Comparison of ENCODE assay signal across 8 mouse cellular contexts in the genomic region with DNA sequence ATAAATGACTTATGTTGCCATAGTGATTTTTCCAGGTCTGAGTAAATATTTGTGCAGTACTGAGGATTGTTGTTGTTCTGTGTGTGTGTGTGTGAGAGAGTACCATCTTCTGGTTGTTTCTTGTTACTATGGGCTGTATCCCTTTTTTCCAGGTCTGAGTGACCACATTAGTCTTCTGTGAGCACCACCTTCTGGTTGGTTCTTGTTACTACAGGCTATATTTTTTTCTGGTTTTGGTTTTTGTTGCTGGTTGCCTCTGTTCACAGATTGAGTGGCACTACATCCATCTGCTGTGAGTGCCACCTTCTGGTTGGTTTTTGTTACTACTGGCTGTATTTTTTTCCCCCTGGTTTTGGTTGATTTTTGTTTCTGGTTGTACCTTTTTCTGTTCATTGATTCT. TPM values are rescaled to one million over a fixed set of nuclear protein-coding genes. Genes with fewer than 3 reads are reported as not detected.
A peak's percentile ranks its signal among the peaks of the same experiment; 100 is the strongest.
DNase-seq lines count a peak whose midpoint lies in the region; TF ChIP-seq lines count a peak whose summit lies in the region.

No protein-coding gene starts in this region.

- H3K27me3 ChIP-seq in heart, embryonic 10.5 days (ENCODE audit: insufficient read depth, poor library complexity, severe bottlenecking): no peaks in the 10 kb centered on the region

- peak; percentile 61 for DNase-seq in heart, adult 8-10 months (ENCODE audit: low spot score)
- DNase-seq in heart, embryonic 10.5 days (ENCODE audit: low spot score): no peak
- DNase-seq in 416B (ENCODE audit: low read depth) (peak; percentile 85), R1 (ENCODE audit: low read depth, low spot score) (peak; percentile 93)
- DNase-seq in left cerebral cortex, postnatal 25 days (ENCODE audit: low spot score in 2 of 2): peak; percentile 30 to 71
- DNase-seq in thymus, postnatal 10 days (ENCODE audit: low spot score in 2 of 2): peak; percentile 12 to 46
- DNase-seq in ovary, postnatal 36 days (ENCODE audit: low spot score): no peak

- no peaks in the 10 kb centered on the region for H3K36me3 ChIP-seq in heart, embryonic 10.5 days

- no peak for TF ChIP-seq POLR2A in cortical plate, adult 2 months (IDR thresholded peaks at IDR 0.05; ENCODE audit: extremely low read depth, insufficient read depth, low read length)

- H3K27ac ChIP-seq in heart, embryonic 10.5 days: no peak overlapping the region
- H3K27ac ChIP-seq in cortical plate, adult 2 months (ENCODE audit: insufficient read depth, low read length): no peak overlapping the region

- intact Hi-C loops in left cerebral cortex, postnatal 25 days (cut with DNase I): loop anchor here (5.0 kb wide), 1 partner anchor 161 kb away; no protein-coding TSS in a partner anchor

- 0 out of 2 replicates have a peak, but pooled peaks cover 2% of the 10 kb centered on the region for H3K9me3 ChIP-seq in heart, embryonic 10.5 days

- TF ChIP-seq CTCF in cortical plate, adult 2 months (IDR thresholded peaks at IDR 0.05; ENCODE audit: extremely low read depth, insufficient read depth, low read length): peak; percentile 25; the same call in 1 of the 2 replicates

- H3K4me1 ChIP-seq in heart, embryonic 10.5 days: no peaks in the 10 kb centered on the region
- no peaks in the 10 kb centered on the region for H3K4me1 ChIP-seq in cortical plate, adult 2 months (ENCODE audit: control insufficient read depth, insufficient read depth, low read length)

- no peak overlapping the region for H3K4me3 ChIP-seq in heart, embryonic 10.5 days
- no peak overlapping the region for H3K4me3 ChIP-seq in cortical plate, adult 2 months (ENCODE audit: insufficient read depth, low read length)

RNA-seq across cellular contexts. Expression of a gene that starts 18.1 kb away (rescaled TPM):
- total RNA-seq in heart, adult 8-10 months (2022): 10 to 100 TPM; 47.0 to 60.1 (median 55.2) TPM
- 123 and 138 TPM in 2 replicates for polyA plus RNA-seq in heart, embryonic 10.5 days (2016; fragmentation: Nextera tagmentation; extraction: Ambion mirVana)
- polyA plus RNA-seq in cortical plate, adult 2 months (2012; rRNA removed): 24.7 and 26.6 TPM in 2 replicates
- 10 to 100 TPM; 37.9 to 38.9 TPM for total RNA-seq in left cerebral cortex, postnatal 25 days (2021)

RNA-seq across cellular contexts. Expression of a gene that starts 18.3 kb away (rescaled TPM):
- 10 to 100 TPM; 15.9 to 22.3 (median 20.9) TPM for total RNA-seq in heart, adult 8-10 months (2022)
- 13.4 and 23.1 TPM in 2 replicates for polyA plus RNA-seq in heart, embryonic 10.5 days (2016; fragmentation: Nextera tagmentation; extraction: Ambion mirVana)
- polyA plus RNA-seq in cortical plate, adult 2 months (2012; rRNA removed): 73.1 and 73.5 TPM in 2 replicates
- total RNA-seq in left cerebral cortex, postnatal 25 days (2021): 10 to 100 TPM; 74.3 to 84.6 TPM

RNA-seq across cellular contexts. Expression of a gene that starts 22.2 kb away (rescaled TPM):
- total RNA-seq in heart, adult 8-10 months (2022): 1 to 10 TPM in 2 of 4 experiments, under 1 TPM in 1, not detected in 1; 0.14 to 4.6 (median 2.0) TPM
- not detected in 2 replicates for polyA plus RNA-seq in heart, embryonic 10.5 days (2016; fragmentation: Nextera tagmentation; extraction: Ambion mirVana)
- polyA plus RNA-seq in cortical plate, adult 2 months (2012; rRNA removed): 0.45 TPM in 1 of 2 replicates, not detected in the other
- total RNA-seq in left cerebral cortex, postnatal 25 days (2021): 1 to 10 TPM in 1 of 2 experiments, under 1 TPM in 1; 0.98 to 1.7 TPM

RNA-seq across cellular contexts. Expression of a gene that starts 22.2 kb away (rescaled TPM):
- 10 to 100 TPM; 21.1 to 28.7 (median 26.2) TPM for total RNA-seq in heart, adult 8-10 months (2022)
- polyA plus RNA-seq in heart, embryonic 10.5 days (2016; fragmentation: Nextera tagmentation; extraction: Ambion mirVana): 41.3 and 47.4 TPM in 2 replicates
- 52.8 and 53.3 TPM in 2 replicates for polyA plus RNA-seq in cortical plate, adult 2 months (2012; rRNA removed)
- 10 to 100 TPM; 24.4 to 24.6 TPM for total RNA-seq in left cerebral cortex, postnatal 25 days (2021)

RNA-seq across cellular contexts. Expression of a gene that starts 46.8 kb away (rescaled TPM):
- 1 to 10 TPM; 1.9 to 3.0 (median 2.3) TPM for total RNA-seq in heart, adult 8-10 months (2022)
- 50.8 and 58.4 TPM in 2 replicates for polyA plus RNA-seq in heart, embryonic 10.5 days (2016; fragmentation: Nextera tagmentation; extraction: Ambion mirVana)
- polyA plus RNA-seq in cortical plate, adult 2 months (2012; rRNA removed): 2.5 and 2.9 TPM in 2 replicates
- 1 to 10 TPM; 1.6 to 1.7 TPM for total RNA-seq in left cerebral cortex, postnatal 25 days (2021)

Comparison
In these comparisons a context has a peak if more than half of its experiments do, and no peak if none do; other contexts are left out.
1. DNase-seq: peak in heart, adult 8-10 months (single experiment), 416B (single experiment), R1 (single experiment), left cerebral cortex, postnatal 25 days (2 of 2) and thymus, postnatal 10 days (2 of 2); none in heart, embryonic 10.5 days (single experiment) and ovary, postnatal 36 days (single experiment).